Mouse (Mus musculus) embryonic stem cell, embryonic (primary cell): ENCODE results near the gene Lin7b.

Experiments
- CTCF ChIA-PET, 4 experiments: fragments of 300-600 bp in 2 of 4; fragments of 350-600 bp in 2 of 4; sonication (Branson Sonifier 250); formaldehyde crosslinking; loops; one replicate each; lab custom pipeline; 2022; ENCODE audit warnings: inconsistent platforms in 2 of 4; lab: Charles Lee
- POLR2A ChIA-PET, 4 experiments: fragments of 300-600 bp in 2 of 4; fragments of 350-600 bp in 2 of 4; sonication (Branson Sonifier 250); formaldehyde crosslinking; loops; one replicate each; lab custom pipeline; 2022; ENCODE audit warnings: antibody characterized with exemption in 4 of 4, inconsistent platforms in 1 of 4; lab: Charles Lee

Gene Lin7b

DNA sequence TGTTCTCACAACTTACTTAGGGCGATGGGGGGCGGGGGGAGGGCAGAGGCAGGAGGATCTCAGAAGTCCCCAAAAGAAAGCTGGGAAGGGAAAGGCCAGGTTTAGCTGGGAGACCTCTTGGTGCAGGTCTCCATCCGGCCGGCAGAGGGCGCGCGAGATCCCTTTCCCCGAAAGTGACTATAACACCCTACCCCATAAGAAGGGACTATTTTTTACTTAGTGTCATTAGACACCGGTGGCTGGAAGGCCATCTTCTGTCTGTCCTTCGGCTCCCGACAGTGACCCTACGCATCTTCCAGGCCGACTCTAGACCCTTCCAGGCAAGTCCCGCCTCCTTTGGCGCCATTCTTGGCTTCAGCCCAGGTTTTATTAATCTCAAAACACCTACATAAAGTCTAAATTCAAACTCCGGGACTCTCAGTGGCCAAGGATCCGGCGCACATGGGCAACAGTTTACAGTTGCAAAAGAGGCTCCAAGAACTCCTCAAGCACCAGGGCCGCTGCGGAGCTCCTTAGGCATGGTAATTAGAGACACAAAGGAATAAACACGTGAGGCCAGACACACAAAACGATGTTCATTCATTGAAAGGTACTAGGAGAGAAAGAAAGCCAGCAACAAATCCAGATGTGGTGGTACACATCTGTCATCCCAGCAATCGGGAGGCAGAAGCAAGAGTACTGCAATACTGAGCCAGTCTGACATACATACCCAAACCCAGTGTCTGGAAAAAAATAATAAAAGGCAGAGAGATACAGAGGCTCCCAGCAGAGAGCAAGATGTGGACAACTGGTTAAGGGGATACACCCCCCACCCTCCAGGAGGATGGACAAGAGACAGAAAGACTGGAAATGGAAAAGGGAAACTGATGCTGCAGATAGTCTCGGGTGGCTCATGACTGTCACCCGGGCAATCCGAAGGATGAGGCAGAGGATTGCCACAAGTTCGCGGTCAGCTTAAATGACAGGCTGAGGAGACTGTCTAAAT lies 35.0 kb upstream of the Lin7b start, which contains the start of gene Kcna7:
Gene Kcna7 (plus strand): TSS at position 563 of the 985 bp plus-strand sequence.
- CTCF ChIA-PET, result interaction anchor here (0.5 to 4.9 kb wide), 79 partner anchors 8 to 468 kb away, joined by 3 to 53 read pairs (median 5); partner anchors contain the start of genes Gys1 (in 3 of the 4), Lhb (in 3 of the 4), Ntf5 (in 3 of the 4) and Snrnp70 (in 3 of the 4)
- POLR2A ChIA-PET, result interaction anchor here in 3 of 4 experiments (0.6 to 39.9 kb wide), 68 partner anchors 8 to 419 kb away, joined by 3 to 1478 read pairs (median 4); partner anchors contain the start of genes Ntf5 (in 3 of the 3), Snrnp70 (in 3 of the 3), Gys1 (in 2 of the 3) and Lhb (in 2 of the 3)

DNA sequence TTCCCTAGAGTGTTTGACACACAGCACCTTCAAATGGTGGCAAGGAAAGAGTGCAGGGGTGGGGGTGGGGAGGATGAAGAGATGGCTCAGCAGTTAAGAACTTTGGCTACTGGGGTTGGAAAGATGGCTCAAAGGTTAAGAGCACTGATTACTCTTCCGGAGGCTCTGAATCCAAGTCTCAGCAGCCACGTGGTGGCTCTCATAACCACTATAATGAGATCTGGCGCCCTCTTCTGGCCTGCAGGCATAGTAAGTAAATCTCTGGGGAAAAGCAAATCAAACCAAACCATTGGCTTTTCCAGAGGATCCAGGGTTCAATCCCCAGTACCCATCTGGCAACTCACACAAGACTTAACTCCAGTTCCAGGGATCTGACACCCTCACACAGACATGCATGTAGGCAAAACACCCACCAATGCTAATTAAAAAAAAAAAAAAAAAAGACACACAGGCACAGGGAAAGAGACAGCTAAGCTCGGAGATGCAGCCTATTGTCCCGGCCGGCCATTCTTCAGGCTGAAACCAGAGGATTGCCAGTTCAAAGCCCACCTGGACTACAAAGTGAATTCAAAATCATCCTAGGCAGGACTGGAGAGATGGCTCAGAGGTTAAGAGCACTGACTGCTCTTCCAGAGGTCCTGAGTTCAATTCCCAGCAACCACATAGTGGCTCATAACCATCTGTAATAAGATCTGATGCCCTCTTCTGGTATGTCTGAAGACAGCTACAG lies 33.3 kb upstream of the Lin7b start:
- CTCF ChIA-PET, result interaction anchor here in 3 of 4 experiments (0.6 to 4.9 kb wide), 15 partner anchors 13 to 253 kb away, joined by 3 to 47 read pairs (median 5); partner anchors contain the start of genes Lin7b (in 1 of the 3), Ppfia3 (in 1 of the 3) and Ruvbl2 (in 1 of the 3)
- POLR2A ChIA-PET, result interaction anchor here (0.5 to 39.9 kb wide), 14 partner anchors 14 to 208 kb away, joined by 3 to 1478 read pairs (median 5); partner anchors contain the start of genes Gys1 (in 2 of the 4), Bax (in 1 of the 4), Lin7b (in 1 of the 4) and Ppfia3 (in 1 of the 4)

DNA sequence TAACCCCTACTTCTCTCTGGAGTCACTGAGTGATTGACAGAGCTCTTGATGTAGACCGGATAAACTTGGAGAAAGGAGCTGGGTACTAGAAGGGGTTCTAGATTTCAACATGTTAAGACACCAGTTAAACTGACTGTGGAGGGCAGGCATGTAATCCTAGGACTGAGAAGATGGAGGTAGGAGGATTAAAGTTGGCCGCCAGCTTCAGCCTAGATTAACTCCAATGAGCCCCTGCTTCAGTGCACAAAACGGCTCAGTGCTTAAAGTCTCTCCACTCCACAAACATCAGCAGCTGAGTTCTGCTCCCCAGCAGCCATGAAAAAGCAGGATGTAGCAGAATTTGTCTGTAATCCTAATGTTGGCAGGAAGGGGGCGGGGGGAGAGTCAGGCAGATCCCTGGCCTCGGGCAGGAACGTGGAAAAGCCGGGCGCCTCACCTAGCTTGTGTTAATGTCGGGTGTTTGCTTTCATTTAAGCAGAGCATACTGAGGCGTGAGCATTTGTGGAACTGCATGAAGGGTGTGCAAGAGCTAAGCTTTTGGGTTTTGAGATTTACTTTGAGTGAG lies 31.2 kb upstream of the Lin7b start:
- POLR2A ChIA-PET, result interaction anchor here (0.5 to 39.9 kb wide), 40 partner anchors 8 to 510 kb away, joined by 3 to 1478 read pairs (median 4); partner anchors contain the start of genes Gys1 (in 3 of the 4), Ftl1 (in 2 of the 4), Ntf5 (in 2 of the 4) and Ppfia3 (in 2 of the 4)

DNA sequence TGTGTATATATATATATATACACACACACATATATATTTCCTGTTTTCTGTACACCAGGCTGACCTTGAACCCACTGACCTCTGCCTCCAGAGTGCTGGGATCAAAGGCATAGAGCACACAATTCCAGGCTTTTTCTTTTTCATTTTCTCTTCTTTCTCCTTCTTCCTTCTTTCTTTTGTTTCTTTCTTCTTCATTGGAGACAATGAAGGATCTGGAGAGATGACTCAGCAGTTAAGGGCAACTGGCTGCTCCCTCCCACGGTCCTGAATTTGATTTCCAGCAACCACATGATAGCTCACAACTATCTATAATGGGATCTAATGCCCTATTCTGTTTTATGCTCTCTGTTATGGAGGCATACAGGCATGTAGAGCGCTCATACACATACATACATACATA lies 26.4 kb upstream of the Lin7b start:
- ChIA-PET POLR2A (interaction anchor here in 3 of 4 experiments (0.6 to 51.5 kb wide), 40 partner anchors 5 to 581 kb away, joined by 3 to 1478 read pairs (median 8); partner anchors contain the start of genes Ftl1 (in 3 of the 3), Kcna7 (in 3 of the 3), Ppfia3 (in 3 of the 3) and Trpm4 (in 2 of the 3)), CTCF (interaction anchor here in 2 of 4 experiments (0.6 to 4.9 kb wide), 5 partner anchors 9 to 1519 kb away, joined by 3 to 33 read pairs (median 7); partner anchors contain the start of genes Kcna7 (in 1 of the 2) and Ntf5 (in 1 of the 2))

More for the DNA sequence above, 31.2 kb upstream of the Lin7b start:
- CTCF ChIA-PET, result interaction anchor here (0.6 to 2.4 kb wide), 26 partner anchors 10 to 281 kb away, joined by 3 to 13 read pairs (median 3); partner anchors contain the start of genes Gys1 (in 1 of the 4), Lhb (in 1 of the 4), Ppfia3 (in 1 of the 4) and Ruvbl2 (in 1 of the 4)

DNA sequence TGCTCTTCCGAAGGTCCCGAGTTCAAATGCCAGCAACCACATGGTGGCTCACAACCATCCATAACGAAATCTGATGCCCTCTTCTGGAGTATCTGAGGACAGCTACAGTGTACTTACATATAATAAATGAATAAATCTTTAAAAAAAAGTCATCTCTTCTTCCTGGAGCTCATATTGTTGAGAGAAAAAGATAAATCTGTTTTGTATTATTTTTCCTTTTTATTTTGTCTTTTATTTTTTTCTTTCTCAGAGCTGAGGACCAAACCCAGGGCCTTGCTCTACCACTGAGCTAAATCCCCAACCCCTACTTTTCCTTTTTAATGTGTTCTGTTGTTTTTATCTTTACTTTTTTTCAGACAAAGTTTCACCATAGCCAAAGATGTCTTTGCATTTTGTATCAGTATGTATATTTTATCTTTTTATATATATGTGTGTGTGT lies 26.0 kb upstream of the Lin7b start:
- POLR2A ChIA-PET, result interaction anchor here (0.6 to 51.5 kb wide), 88 partner anchors 5 to 578 kb away, joined by 3 to 1478 read pairs (median 5); partner anchors contain the start of genes Ftl1 (in 3 of the 4), Kcna7 (in 3 of the 4), Ppfia3 (in 3 of the 4) and Bax (in 2 of the 4)
- CTCF ChIA-PET, result interaction anchor here (0.6 to 4.9 kb wide), 14 partner anchors 9 to 1518 kb away, joined by 3 to 33 read pairs (median 4); partner anchors contain the start of genes Kcna7 (in 2 of the 4), Gys1 (in 1 of the 4), Ntf5 (in 1 of the 4) and Rasip1 (in 1 of the 4)

DNA sequence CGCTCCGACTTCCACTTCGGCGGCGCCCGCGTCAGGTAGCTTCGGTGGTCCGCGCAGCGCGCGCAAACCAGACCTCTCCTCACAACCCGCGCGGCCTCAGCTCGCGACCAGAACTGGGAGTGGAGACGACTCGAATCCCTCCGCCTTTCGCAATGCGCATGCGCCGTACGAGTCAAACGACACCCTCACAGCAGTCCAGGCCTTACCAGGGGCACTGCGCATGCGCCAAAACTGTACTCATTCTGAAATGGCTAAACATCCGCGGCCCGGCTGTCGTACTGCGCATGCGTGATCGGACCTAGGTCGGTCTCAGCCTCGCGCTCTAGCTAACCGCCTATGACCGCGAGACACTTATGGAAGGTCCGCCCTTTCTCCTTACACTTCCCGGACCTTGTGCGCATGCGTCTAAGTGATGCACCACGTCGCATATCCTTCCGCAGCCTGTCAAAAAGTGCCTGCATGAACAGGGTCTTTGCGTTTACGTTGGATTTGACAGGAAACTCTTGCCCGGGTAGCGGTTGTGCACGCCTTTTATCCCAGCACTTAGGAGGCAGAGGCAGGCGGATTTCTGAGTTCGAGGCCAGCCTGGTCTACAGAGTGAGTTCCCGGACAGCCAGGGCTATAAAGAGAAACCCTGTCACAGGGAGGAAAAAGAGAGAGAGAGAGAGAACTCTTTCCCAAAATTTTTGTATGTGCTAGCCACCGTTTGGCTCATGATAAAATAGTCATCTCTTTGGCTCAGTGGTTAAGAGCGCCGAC lies 25.4 kb upstream of the Lin7b start, which contains the start of gene Snrnp70:
Gene Snrnp70 (minus strand): TSS at position 165 of the 759 bp plus-strand sequence.
- CTCF ChIA-PET, result interaction anchor here (0.7 to 4.9 kb wide), 19 partner anchors 9 to 287 kb away, joined by 3 to 33 read pairs (median 4); partner anchors contain the start of genes Kcna7 (in 3 of the 4), Gys1 (in 1 of the 4), Ntf5 (in 1 of the 4) and Rasip1 (in 1 of the 4)
- POLR2A ChIA-PET, result interaction anchor here (0.6 to 51.5 kb wide), 107 partner anchors 4 to 577 kb away, joined by 3 to 1478 read pairs (median 5); partner anchors contain the start of genes Ccdc155 (in 3 of the 4), Ftl1 (in 3 of the 4), Gys1 (in 3 of the 4) and Kcna7 (in 3 of the 4)

DNA sequence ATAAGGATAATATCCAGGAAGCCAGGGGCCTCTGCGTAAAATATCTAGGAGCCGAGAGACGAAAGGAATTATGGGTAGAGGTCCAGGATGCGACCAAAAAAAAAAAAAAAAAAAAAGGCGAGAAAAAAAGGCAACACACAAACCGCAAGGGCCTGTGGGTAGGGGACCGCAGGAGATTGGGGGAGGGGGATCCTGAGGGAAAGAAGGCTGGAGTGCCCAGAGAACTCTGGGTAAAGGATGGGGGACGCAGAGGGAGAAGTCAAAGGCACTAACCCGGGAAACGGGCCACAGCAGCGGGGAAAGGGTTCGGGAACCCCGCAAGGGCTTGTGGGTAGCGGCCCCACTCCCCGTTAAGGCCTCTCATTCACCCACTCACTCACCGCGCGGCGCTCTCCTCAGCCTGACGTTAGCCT lies 24.8 kb upstream of the Lin7b start:
- POLR2A ChIA-PET, result interaction anchor here (0.6 to 51.5 kb wide), 101 partner anchors 4 to 576 kb away, joined by 3 to 1478 read pairs (median 5); partner anchors contain the start of genes Ccdc155 (in 3 of the 4), Ftl1 (in 3 of the 4), Kcna7 (in 3 of the 4) and Ppfia3 (in 3 of the 4)
- CTCF ChIA-PET, result interaction anchor here (0.7 to 4.9 kb wide), 17 partner anchors 8 to 287 kb away, joined by 3 to 33 read pairs (median 4); partner anchors contain the start of genes Kcna7 (in 3 of the 4), Gys1 (in 1 of the 4) and Ntf5 (in 1 of the 4)

DNA sequence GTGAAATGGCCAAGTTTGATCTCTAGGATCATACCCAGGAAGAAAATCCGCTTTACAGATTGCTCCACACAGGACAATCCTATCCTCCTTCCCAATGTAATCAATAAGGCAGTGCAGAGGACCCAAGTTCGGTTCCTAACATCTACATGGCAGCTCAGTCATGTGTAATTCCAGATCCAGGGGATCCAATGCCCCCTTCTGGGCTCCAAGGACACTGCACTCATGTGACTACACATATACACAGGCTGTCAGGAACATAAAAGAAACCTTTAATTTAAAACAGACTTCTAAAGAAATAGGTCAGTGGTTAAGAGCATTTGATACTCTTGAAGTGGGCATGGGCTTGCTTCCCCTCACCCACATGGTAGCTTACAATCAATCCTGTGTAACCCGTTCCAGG lies 15.7 kb upstream of the Lin7b start:
- ChIA-PET CTCF (interaction anchor here in 3 of 4 experiments (0.6 to 1.8 kb wide), 9 partner anchors 9 to 242 kb away, joined by 3 to 5 read pairs (median 4); partner anchors contain the start of genes Kcna7 (in 1 of the 3), Slc6a21 (in 1 of the 3) and Snrnp70 (in 1 of the 3)), POLR2A (interaction anchor here in 3 of 4 experiments (0.7 to 51.5 kb wide), 12 partner anchors 5 to 173 kb away, joined by 3 to 1478 read pairs (median 4); partner anchors contain the start of genes Kcna7 (in 2 of the 3), Ppfia3 (in 2 of the 3), Snrnp70 (in 2 of the 3) and Gys1 (in 1 of the 3))

DNA sequence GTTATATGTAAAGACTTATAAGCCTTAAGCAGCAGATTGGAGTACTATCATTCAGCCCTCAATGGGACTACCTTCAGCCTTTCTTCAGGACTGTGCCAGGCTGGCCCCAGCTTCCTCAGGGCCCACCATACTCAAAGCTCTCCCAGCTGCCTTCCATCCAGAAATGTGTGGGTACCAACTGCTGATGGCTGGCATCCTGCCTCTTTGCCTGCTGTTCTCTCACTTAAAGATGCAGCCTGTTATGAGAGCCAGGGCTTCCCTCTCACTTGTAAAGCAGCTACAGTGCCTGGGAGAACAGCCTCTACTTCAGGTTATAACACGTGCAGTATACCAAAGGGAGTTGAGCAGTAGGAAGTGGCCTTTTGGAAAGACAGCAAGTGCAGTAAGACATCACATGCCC lies 5.7 kb upstream of the Lin7b start:
- POLR2A ChIA-PET, result interaction anchor here (0.7 to 51.5 kb wide), 20 partner anchors 4 to 347 kb away, joined by 3 to 1478 read pairs (median 5); partner anchors contain the start of genes Ppfia3 (in 3 of the 4), Snrnp70 (in 2 of the 4), Ftl1 (in 1 of the 4) and Gys1 (in 1 of the 4)
- CTCF ChIA-PET, result interaction anchor here in 3 of 4 experiments (0.6 to 2.3 kb wide), 4 partner anchors 10 to 211 kb away, joined by 3 to 10 read pairs (median 4); partner anchors contain the start of gene Kcna7 (in 1 of the 3)

DNA sequence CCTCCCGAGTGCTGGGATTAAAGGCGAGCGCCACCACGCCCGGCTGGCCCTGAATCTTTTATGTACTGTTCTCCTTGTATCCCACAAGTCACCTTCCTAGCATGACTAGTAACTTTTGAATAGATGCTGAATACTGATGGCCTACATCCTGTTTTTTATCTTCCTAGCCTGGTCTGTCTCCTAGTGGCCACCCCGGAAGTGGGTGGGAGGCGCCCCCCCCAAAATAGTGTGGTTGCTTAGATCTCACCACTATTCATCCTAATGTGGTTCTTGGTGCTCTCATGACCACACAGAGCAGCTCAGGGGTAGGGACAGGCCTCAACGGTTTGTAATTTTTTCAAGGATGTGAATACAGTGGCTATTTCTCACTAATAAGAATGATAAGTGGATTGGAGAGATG lies 4.2 kb upstream of the Lin7b start:
- ChIA-PET CTCF (interaction anchor here in 1 of 4 experiments (0.6 kb wide), 1 partner anchor 267 kb away, joined by 14 read pairs; no protein-coding TSS in a partner anchor), POLR2A (interaction anchor here (0.6 to 51.5 kb wide), 9 partner anchors 3 to 254 kb away, joined by 3 to 1478 read pairs (median 6); partner anchors contain the start of genes Kcna7 (in 1 of the 4), Lin7b (in 1 of the 4), Ppfia3 (in 1 of the 4) and Snrnp70 (in 1 of the 4))

DNA sequence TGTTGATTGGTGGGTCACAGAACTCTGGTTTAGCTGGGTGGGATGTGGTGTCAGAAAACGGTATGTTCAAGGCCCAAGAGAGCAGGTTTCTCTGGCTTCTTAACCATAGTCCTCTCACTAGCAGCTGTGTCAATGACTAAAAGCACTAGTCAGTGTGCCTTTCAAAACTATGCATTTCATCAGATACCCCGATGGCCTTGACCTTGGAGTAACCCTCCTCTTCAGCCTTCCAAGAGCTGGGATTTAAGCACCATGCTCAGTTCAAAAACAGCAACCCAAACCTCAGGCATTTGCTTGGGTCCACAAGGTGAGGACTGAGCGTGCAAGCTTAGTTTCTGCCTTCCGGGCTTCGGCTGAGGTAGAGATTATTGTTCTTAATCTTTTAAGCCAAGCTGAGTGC lies 2.0 kb upstream of the Lin7b start:
- ChIA-PET CTCF (interaction anchor here in 2 of 4 experiments (0.6 to 1.2 kb wide), 6 partner anchors 7 to 424 kb away, joined by 3 to 17 read pairs (median 3); no protein-coding TSS in a partner anchor), POLR2A (interaction anchor here in 3 of 4 experiments (0.6 to 51.5 kb wide), 19 partner anchors 0 to 318 kb away, joined by 3 to 1478 read pairs (median 4); partner anchors contain the start of genes Snrnp70 (in 2 of the 3), Kcna7 (in 1 of the 3), Lhb (in 1 of the 3) and Lin7b (in 1 of the 3))

DNA sequence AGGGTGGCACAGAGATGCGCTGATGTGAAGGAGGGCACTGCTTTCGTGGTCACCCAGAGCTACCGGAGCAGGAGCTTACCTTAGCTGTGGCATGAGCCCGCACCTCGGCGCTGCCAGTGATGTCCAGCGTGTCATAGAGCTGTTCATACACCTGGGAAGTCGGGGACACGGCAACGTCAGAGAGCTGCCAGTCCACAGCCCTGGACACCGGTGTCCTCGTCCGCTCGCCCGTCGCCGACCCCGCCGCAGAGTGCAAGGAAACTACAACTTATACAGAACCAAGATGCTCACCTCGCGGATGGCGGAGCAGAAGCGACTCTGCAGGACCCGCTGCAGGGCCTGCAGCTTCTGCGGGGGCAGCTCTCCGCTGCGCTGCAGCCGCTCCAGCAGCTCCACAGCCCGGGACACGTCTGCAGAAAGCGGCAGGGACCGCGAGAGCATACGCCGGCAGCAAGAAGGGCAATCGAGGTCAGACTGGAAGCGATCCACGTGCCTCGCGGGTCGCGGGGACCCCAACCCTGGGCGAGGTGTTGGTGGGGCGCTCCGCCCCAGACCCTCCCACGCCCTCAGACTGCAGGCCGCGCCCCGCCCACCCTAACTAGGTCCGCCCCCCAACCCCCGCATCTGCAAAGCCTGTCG lies 428 bp downstream of the Lin7b start:
- CTCF ChIA-PET, result interaction anchor here in 2 of 4 experiments (0.7 to 6.9 kb wide), 4 partner anchors 9 to 34 kb away, joined by 3 to 79 read pairs (median 3); no protein-coding TSS in a partner anchor
- POLR2A ChIA-PET, result interaction anchor here in 3 of 4 experiments (0.6 to 51.5 kb wide), 15 partner anchors 8 to 240 kb away, joined by 3 to 1478 read pairs (median 3); partner anchors contain the start of genes Snrnp70 (in 2 of the 3), Hrc (in 1 of the 3) and Kcna7 (in 1 of the 3)
